Mouse (Mus musculus) kidney, adult 9 months (tissue): ENCODE results near the gene Olfr213.
"Not testable (repeated sequence)": the region's sequence is repeated elsewhere in the genome, so short reads cannot be mapped to it uniquely, and the experiment has no call there.

Experiments used
- DNase-seq: peaks from one replicate; pipeline ENCODE4 v3.0.0; 2022

Gene Olfr213

DNA sequence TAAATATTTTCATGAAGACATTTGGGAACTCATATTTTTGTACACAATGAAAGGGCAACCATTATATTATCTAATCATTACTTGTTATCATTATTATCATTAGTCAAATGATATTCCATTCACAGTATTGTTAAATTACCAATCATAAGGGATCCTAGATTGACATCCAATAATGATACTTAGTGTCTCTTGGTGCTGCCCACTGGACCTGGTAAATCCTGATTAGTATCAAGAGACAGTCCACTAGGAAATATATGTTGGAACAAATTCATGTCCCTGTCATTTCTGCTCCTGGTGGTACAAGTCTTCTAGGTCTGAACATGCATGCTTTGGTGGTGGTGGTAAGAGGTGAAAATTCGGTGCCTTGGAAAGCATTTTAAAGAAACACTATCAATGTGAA lies at the start of gene Olfr213:
Gene Olfr213, plus strand, starts transcription at position 301 of the 400 bp plus-strand sequence.
- no peak for DNase-seq

DNA sequence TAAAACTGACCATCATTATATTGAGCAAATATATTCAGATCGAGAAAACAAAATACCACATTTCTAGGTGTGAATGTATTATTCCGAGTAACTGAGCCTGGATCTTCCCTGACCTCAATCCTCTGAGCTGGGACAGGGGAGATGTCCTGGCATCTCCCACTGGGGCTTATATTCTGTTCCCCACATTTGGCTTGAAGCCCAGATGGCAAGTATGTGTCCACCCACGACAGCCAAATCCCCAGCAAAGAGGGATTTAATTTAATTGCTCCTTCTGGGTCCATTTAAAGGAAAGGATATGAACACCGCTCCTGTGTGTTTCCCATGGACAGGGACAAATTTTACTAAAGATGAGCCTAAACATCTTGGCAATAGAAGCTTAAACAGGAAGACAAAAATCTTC lies 49.5 kb upstream of the Olfr213 start, which contains the start of gene Olfr211:
Gene Olfr211, plus strand, starts transcription at position 301 of the 400 bp plus-strand sequence.
- DNase-seq = no peak

DNA sequence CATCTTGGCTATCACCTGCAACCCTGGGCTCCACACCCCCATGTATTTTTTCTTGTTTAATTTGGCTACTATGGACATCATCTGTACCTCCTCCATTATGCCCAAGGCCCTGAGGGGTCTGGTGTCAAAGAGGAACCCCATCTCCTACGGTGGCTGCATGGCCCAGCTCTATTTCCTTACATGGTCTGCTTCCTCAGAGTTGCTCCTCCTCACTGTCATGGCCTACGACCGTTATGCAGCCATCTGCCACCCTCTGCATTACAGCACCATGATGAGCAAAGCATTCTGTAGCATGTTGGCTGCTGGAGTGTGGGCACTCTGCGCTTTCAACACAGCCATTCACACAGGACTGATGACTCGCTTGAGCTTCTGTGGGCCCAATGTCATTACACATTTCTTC lies 44.5 kb upstream of the Olfr213 start:
- DNase-seq = no peak

DNA sequence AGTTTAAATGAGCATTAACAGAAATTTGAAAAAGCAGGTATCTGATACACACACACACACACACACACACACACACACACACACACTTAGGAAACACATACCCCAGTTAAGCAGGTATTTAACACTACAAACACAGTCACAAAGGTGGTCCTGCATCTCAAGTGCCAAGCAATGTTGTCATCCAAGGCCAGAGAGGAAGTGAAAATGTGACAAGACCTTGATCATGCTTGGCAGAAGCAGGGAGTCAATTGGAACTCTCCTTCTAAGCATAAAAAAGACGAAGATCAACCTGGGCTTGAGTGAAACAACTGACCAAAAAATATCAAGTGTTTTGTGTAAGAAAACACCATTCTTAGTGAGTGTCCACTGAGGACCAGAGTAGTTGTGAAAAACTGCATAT lies 42.3 kb upstream of the Olfr213 start:
- DNase-seq = no peak

DNA sequence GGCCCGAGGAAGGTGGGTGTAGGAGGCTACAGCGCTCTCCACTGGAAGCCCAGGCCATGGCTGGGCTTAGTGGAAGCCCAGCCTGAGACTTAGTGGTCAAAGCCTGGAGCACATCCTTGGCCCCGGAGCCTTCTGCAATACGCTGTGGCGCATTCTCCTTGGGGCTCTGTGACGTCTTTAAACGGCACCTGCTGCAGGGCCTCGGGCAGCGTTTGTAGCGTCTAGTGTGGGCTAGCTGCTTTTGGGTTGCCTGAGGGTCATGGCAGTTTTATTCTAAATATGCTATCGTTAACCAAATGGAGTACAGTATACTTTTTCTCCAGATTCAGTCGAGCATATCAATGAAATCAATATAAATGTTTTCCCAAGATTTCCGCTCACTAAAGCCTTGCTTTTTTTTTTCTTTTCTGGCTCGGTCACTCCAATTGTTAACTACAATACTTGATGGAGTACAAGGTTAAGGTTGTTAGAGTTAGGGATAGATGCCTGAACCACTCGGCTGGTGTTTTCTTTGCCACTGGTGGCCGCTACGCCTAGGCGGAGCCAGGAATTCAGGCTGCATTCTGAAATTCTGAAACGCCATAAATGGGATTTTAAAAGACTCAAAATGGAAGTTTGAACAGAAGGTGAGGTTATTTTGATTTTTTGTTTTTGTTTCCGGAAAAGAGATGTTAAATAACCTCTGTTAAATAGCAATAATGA lies 31.8 kb upstream of the Olfr213 start, which contains the start of gene Olfr212:
Gene Olfr212, plus strand, starts transcription at position 215 of the 702 bp plus-strand sequence.
- not testable (repeated sequence) for DNase-seq

DNA sequence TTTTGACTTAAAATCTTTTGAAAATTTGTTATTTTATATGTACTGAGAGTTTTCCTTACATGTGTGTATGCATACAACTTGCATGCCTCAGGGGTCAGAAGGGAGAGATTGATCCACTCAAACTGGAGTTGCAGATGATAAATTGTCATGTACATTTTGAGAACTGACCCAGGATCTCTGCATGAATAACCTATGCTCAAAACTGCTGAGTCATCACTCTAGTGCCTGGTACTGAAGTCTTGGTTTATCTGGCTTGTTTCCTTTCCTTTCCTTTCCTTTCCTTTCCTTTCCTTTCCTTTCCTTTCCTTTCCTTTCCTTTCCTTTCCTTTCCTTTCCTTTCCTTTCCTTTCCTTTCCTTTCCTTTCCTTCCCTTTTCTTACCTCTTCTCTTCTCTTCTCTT lies 23.4 kb upstream of the Olfr213 start:
- no peak for DNase-seq

DNA sequence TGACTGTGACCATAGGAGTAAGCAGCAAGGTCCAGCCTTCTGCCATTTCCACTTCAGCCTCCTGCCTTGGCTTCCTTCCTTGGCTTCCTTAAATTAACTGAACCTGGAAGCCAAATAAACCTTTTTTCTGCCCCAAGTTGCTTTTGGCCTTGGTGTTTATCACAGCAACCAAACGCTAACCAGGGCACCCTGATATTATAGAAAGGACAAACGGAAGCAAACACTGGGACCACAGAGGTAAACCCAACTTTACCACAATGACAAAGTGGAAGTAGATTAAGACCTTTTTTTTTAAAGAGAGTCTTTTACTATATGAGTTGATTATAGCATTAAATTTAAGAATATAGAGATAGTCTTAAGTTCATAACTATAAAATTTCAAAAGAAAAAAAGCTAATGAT lies 4.2 kb downstream of the Olfr213 start:
- DNase-seq = no peak

DNA sequence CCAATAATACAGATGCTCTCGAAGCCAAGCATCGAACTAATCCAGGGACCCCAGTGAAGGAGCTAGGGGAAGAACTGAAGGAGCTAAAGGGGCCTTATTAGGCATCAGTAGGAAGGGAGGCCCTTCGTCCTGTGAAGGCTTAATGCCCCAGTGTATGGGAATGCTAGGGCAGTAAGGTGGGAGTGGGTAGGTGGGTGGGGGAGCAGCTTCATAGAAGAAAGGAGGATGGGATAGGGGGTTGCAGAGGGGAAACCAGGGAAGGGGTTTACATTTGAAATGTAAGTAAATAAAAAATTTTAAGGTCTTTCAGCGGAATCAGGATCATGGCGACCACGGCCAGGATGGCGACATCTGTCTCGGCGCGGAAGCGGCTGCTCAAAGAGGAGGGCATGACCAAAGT lies 12.6 kb downstream of the Olfr213 start, which contains the start of gene Gm5580:
Gene Gm5580, plus strand, starts transcription at position 301 of the 400 bp plus-strand sequence.
- not testable (repeated sequence) for DNase-seq

DNA sequence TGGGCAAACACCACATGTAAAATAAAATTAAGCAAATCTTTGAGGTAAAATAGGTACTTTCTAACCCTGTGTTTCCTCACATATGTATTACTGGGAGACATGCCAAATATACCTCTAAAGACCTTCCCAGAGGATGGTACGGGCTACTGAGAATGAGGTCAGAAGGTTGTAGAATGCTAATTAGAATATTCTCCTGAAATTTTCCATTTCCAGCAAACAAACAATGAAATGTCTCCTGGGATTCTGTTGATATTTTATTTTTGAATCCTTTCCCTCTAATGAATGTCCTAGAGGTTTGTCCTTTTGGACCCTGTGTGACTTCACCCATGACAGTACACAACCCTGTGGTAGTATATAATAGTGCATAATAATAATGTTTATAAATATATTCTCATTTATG lies 15.7 kb downstream of the Olfr213 start, which contains the start of gene Olfr214:
Gene Olfr214, plus strand, starts transcription at position 301 of the 400 bp plus-strand sequence.
- no peak for DNase-seq

DNA sequence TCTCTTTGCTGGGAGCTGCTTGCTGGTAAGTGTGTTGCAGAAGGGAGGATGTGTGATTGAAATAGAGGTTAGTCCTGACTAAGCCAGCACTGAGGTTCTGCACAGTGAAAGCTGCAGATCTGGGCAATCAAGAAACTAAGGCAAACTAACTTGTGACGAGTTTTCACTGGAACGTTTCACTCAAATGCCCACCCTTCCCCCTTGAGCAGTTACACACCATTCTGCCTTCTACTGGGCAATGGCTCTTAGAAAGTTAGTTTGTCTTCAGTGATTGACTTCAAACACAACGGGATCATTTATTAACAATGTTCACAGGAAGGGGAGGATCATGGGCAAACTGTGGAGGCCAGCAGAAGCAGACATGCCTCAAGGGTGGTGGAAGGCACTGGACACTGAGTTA lies 16.7 kb downstream of the Olfr213 start:
- no peak for DNase-seq

DNA sequence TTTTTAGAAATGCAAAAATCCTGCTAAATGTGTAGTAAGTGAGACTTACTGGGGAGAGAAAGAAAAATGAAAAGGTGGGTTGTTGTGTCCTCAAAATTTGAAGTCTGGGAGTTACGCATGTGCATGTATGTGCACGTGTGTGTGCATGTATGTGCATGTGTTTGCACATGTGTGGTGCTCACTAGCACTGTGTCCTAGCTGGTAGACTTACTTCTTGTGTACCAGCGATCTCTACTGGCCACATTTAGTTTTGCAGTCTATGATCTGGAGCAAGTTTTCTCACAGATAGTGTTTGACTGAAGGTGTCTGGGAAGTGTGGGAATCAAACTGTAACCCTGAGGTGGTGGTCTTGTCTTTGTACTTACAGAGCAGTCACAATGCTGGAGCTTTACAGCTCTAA lies 31.6 kb downstream of the Olfr213 start:
- DNase-seq = peak; percentile 63

DNA sequence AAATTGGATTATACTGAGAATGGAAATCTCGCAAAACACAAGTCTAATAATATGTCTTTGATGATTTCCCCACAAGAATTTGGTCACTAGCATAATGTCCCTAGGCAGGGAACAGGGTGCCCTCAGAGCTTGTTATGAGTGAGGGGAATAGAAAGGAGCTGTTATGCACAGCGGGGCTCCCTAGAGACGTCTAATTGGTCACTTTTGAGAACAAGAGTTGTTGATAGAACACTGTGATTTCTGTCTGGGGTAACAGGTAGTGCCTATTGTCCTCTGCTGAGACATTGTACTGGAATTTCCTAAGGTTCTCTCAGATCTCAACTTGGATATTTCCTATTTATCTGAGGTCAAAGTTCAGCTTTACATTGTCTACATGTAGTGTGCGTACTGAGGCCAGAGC lies 45.8 kb downstream of the Olfr213 start, which contains the start of gene Olfr215:
Gene Olfr215, minus strand, starts transcription at position 101 of the 400 bp plus-strand sequence.
- no peak for DNase-seq
